Mouse (Mus musculus) ES-Bruce4 (cell line): Measurements from ENCODE around the gene Psap. TPM values are rescaled to one million over a fixed set of nuclear protein-coding genes. Genes with fewer than 3 reads are reported as not detected.
A peak's percentile ranks its signal among the peaks of the same experiment; 100 is the strongest.

ENCODE experiments used
- H3K27ac ChIP-seq: 2 replicates; pipeline ENCODE4 v1.5.1; 2012; ENCODE audit warnings: low read length, inconsistent platforms; ENCODE audit not compliant: insufficient read depth
- H3K27me3 ChIP-seq: 2 replicates; pipeline ENCODE4 v1.6.1; 2012; ENCODE audit warnings: mild to moderate bottlenecking, low read length, inconsistent platforms; ENCODE audit not compliant: control insufficient read depth, poor library complexity, insufficient read depth, severe bottlenecking
- H3K36me3 ChIP-seq: 2 replicates; pipeline ENCODE4 v1.6.1; 2012; ENCODE audit warnings: inconsistent platforms, mild to moderate bottlenecking, low read length, moderate library complexity; ENCODE audit not compliant: control insufficient read depth, poor library complexity, insufficient read depth, severe bottlenecking
- H3K4me1 ChIP-seq: one replicate; pipeline ENCODE4 v1.8.1; 2011; ENCODE audit warnings: low read length; ENCODE audit not compliant: control insufficient read depth, insufficient read depth
- H3K4me3 ChIP-seq: 2 replicates; pipeline ENCODE4 v1.5.1; 2011; ENCODE audit warnings: low read depth, mild to moderate bottlenecking, low read length
- H3K9ac ChIP-seq: 2 replicates; pipeline ENCODE4 v1.6.1; 2012; ENCODE audit warnings: low read depth, mild to moderate bottlenecking, inconsistent platforms; ENCODE audit not compliant: poor library complexity, severe bottlenecking
- H3K9me3 ChIP-seq: replicated peaks from 2 replicates; pipeline ENCODE4 v1.6.1; 2012; ENCODE audit warnings: mild to moderate bottlenecking, low read length, inconsistent platforms; ENCODE audit not compliant: control insufficient read depth, poor library complexity, insufficient read depth, severe bottlenecking
- CTCF ChIP-seq: IDR thresholded peaks from one replicate; pipeline ENCODE4 v1.8.1; 2011; ENCODE audit warnings: low read depth, low read length
- EP300 ChIP-seq: IDR thresholded peaks from 2 replicates; pipeline ENCODE4 v1.6.1; 2011; ENCODE audit warnings: low read depth, low read length; ENCODE audit not compliant: insufficient read depth
- POLR2A ChIP-seq: IDR thresholded peaks from one replicate; pipeline ENCODE4 v1.8.1; 2011; ENCODE audit warnings: low read length; ENCODE audit not compliant: insufficient read depth
- polyA plus RNA-seq: library from polyadenylated mRNA; stranded (reverse); fragments of >200 nt; gene quantifications from 2 replicates; pipeline ENCODE4 v1.2.4, GENCODE M21; 2011; ENCODE audit warnings: low read depth; ENCODE audit not compliant: missing spikeins, insufficient read depth, insufficient read length

Psap gene
- polyA plus RNA-seq, 1 experiment: 218 TPM

- Histone ChIP-seq H3K9ac (no peak overlapping the region), H3K4me1 (no peaks in the 10 kb centered on the region), H3K36me3 (peaks cover 19% of the 10 kb centered on the region), H3K27me3 (no peaks in the 10 kb centered on the region), H3K9me3 (no peaks in the 10 kb centered on the region), H3K27ac (no peak overlapping the region), H3K4me3 (no peak overlapping the region)
- TF ChIP-seq POLR2A (no peak), EP300 (no peak)
These were observed 18.6 kb downstream of the Psap start for GRCm38 (mm10) chr10:60296027-60296426.

DNA sequence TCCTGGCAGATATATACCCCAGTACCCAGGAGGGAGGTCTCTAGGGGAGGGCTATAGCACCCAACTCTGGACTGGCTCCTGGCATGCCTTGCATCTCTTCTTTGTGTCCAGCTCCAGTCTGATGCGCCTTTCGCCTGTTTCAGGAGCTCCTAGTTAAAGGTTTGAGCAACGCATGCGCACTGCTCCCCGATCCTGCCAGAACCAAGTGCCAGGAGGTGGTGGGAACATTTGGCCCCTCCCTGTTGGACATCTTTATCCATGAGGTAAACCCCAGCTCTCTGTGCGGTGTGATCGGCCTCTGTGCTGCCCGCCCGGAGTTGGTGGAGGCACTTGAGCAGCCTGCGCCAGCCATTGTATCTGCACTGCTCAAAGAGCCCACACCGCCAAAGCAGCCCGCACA lies 22.2 kb downstream of the Psap start:
- no peak overlapping the region for H3K27ac ChIP-seq
- TF ChIP-seq CTCF (no peak), EP300 (no peak), POLR2A (no peak)
- no peaks in the 10 kb centered on the region for H3K4me1 ChIP-seq
- H3K4me3 ChIP-seq: peak overlapping the region; percentile 12; the same call in 1 of the 2 replicates
- H3K9ac ChIP-seq: no peak overlapping the region
- H3K36me3 ChIP-seq: peaks cover 12% of the 10 kb centered on the region
- no peaks in the 10 kb centered on the region for H3K9me3 ChIP-seq
- H3K27me3 ChIP-seq: no peaks in the 10 kb centered on the region

- Histone ChIP-seq H3K4me3 (no peak overlapping the region), H3K36me3 (peaks cover 12% of the 10 kb centered on the region), H3K4me1 (no peaks in the 10 kb centered on the region), H3K9me3 (no peaks in the 10 kb centered on the region), H3K27ac (no peak overlapping the region), H3K27me3 (no peaks in the 10 kb centered on the region), H3K9ac (no peak overlapping the region)
- TF ChIP-seq CTCF (no peak), POLR2A (no peak), EP300 (no peak)
These were observed 26.0 kb downstream of the Psap start for GRCm38 (mm10) chr10:60303419-60303818.

GRCm38 (mm10) chr10:60304854-60305628 lies 27.6 kb downstream of the Psap start:
- Histone ChIP-seq H3K4me1 (no peaks in the 10 kb centered on the region), H3K4me3 (no peak overlapping the region), H3K9me3 (no peaks in the 10 kb centered on the region), H3K9ac (no peak overlapping the region), H3K36me3 (peaks cover 12% of the 10 kb centered on the region), H3K27me3 (no peaks in the 10 kb centered on the region), H3K27ac (no peak overlapping the region)
- TF ChIP-seq POLR2A: no peak
- TF ChIP-seq CTCF: peak; percentile 85

GRCm38 (mm10) chr10:60310629-60311028 lies 33.2 kb downstream of the Psap start:
- TF ChIP-seq EP300: no peak
- TF ChIP-seq CTCF: no peak
- TF ChIP-seq POLR2A: no peak
- no peaks in the 10 kb centered on the region for H3K36me3 ChIP-seq
- H3K27ac ChIP-seq: no peak overlapping the region
- H3K27me3 ChIP-seq: no peaks in the 10 kb centered on the region
- H3K9ac ChIP-seq: no peak overlapping the region
- no peaks in the 10 kb centered on the region for H3K4me1 ChIP-seq
- no peak overlapping the region for H3K4me3 ChIP-seq
- no peaks in the 10 kb centered on the region for H3K9me3 ChIP-seq

- no peaks in the 10 kb centered on the region for H3K9me3 ChIP-seq
- no peak overlapping the region for H3K27ac ChIP-seq
- H3K4me1 ChIP-seq: no peaks in the 10 kb centered on the region
- H3K9ac ChIP-seq: no peak overlapping the region
- TF ChIP-seq EP300: no peak
- no peak for TF ChIP-seq CTCF
- no peak for TF ChIP-seq POLR2A
- H3K27me3 ChIP-seq: no peaks in the 10 kb centered on the region
- H3K4me3 ChIP-seq: no peak overlapping the region
- no peaks in the 10 kb centered on the region for H3K36me3 ChIP-seq
These were observed 36.2 kb downstream of the Psap start for GRCm38 (mm10) chr10:60313606-60314005.
